Mouse (Mus musculus) neural tube, embryonic 15.5 days (tissue): ENCODE measurements around the gene Itgb7. TPM values are rescaled to one million over a fixed set of nuclear protein-coding genes. Genes with fewer than 3 reads are reported as not detected.

Experiments used
- ATAC-seq: fragments of 200-750 bp; cut with Nextera tagmentation; 2 replicates; pipeline ENCODE4 v1.8.0; 2017; ENCODE audit warnings: mild to moderate bottlenecking, moderate TSS enrichment, moderate library complexity; ENCODE audit not compliant: low FRiP score
- H3K27ac ChIP-seq: fragments of 300-500 bp; sonication (generic); replicated peaks from 2 replicates; pipeline ENCODE4 v1.5.1; 2015; ENCODE audit warnings: mild to moderate bottlenecking, inconsistent platforms
- H3K27me3 ChIP-seq: fragments of 300-500 bp; sonication (generic); replicated peaks from 2 replicates; pipeline ENCODE4 v1.6.1; 2015; ENCODE audit warnings: inconsistent platforms
- H3K36me3 ChIP-seq: fragments of 300-500 bp; sonication (generic); 2 replicates; pipeline ENCODE4 v1.6.1; 2015; ENCODE audit warnings: inconsistent platforms
- H3K4me1 ChIP-seq: fragments of 300-500 bp; sonication (generic); 2 replicates; pipeline ENCODE4 v1.6.1; 2015; ENCODE audit warnings: inconsistent platforms
- H3K4me2 ChIP-seq: fragments of 300-500 bp; sonication (generic); 2 replicates; pipeline ENCODE4 v1.6.1; 2015; ENCODE audit warnings: inconsistent platforms, mild to moderate bottlenecking, moderate library complexity
- H3K4me3 ChIP-seq: fragments of 300-500 bp; sonication (generic); replicated peaks from 2 replicates; pipeline ENCODE4 v1.5.1; 2015; ENCODE audit warnings: mild to moderate bottlenecking, inconsistent platforms
- H3K9ac ChIP-seq: fragments of 300-500 bp; sonication (generic); replicated peaks from 2 replicates; pipeline ENCODE4 v1.6.1; 2015; ENCODE audit warnings: mild to moderate bottlenecking, inconsistent platforms
- H3K9me3 ChIP-seq: fragments of 300-500 bp; sonication (generic); replicated peaks from 2 replicates; pipeline ENCODE4 v1.6.1; 2016; ENCODE audit warnings: inconsistent platforms
- WGBS: fragments of 180-500 bp; shearing (Covaris S2); methylation state at CpG from one replicate; pipeline ENCODE4 v1.1.7; 2015; ENCODE audit warnings: mixed read lengths; 5-methylcytosine and 5-hydroxymethylcytosine counted together
- polyA plus RNA-seq: library from polyadenylated mRNA; unstranded; fragments of >200 nt; fragmentation: Nextera tagmentation; extraction: Ambion mirVana; gene quantifications from 2 replicates; pipeline ENCODE4 v1.2.1, GENCODE M21; 2015

Gene Itgb7
- polyA plus RNA-seq = 1.1 and 11.0 TPM in 2 replicates

GRCm38 (mm10) chr15:102231748-102232147 lies at the start of gene Itgb7:
Itgb7 (minus strand) TSS chr15:102231944.
- no peak for ATAC-seq
- Histone ChIP-seq H3K4me2 (no peak within 1 kb of the TSS), H3K36me3 (0 out of 2 replicates have a peak, but pooled peaks cover 5% of the 10 kb centered on the region), H3K27ac (no peak within 1 kb of the TSS), H3K4me3 (no peak within 1 kb of the TSS), H3K9me3 (no peaks in the 10 kb centered on the region), H3K4me1 (no peaks in the 10 kb centered on the region), H3K9ac (no peak within 1 kb of the TSS), H3K27me3 (no peaks in the 10 kb centered on the region)
- WGBS = 66% methylated on average over 6 of the region's 6 CpGs

GRCm38 (mm10) chr15:102280623-102281022 lies 48.9 kb upstream of the Itgb7 start:
- 96% methylated on average over 19 of the region's 19 CpGs for WGBS
- H3K9ac ChIP-seq = peak overlapping the region; percentile 79; the same call in 1 of the 2 replicates
- no peak overlapping the region for H3K27ac ChIP-seq
- H3K4me2 ChIP-seq = peak overlapping the region; percentile 95
- no peak for ATAC-seq
- H3K9me3 ChIP-seq = no peaks in the 10 kb centered on the region
- H3K4me3 ChIP-seq = peak overlapping the region; percentile 79
- H3K36me3 ChIP-seq = peaks cover 21% of the 10 kb centered on the region
- no peaks in the 10 kb centered on the region for H3K27me3 ChIP-seq
- peaks cover 26% of the 10 kb centered on the region for H3K4me1 ChIP-seq

GRCm38 (mm10) chr15:102279783-102280520 lies 48.2 kb upstream of the Itgb7 start:
- peak overlapping the region; percentile 79 for H3K4me3 ChIP-seq
- H3K4me2 ChIP-seq = peak overlapping the region; percentile 95
- H3K9ac ChIP-seq = peak overlapping the region; percentile 79
- ATAC-seq = peak; percentile 53
- peaks cover 21% of the 10 kb centered on the region for H3K36me3 ChIP-seq
- H3K4me1 ChIP-seq = peaks cover 26% of the 10 kb centered on the region
- H3K27ac ChIP-seq = peak overlapping the region; percentile 90
- H3K27me3 ChIP-seq = no peaks in the 10 kb centered on the region
- no peaks in the 10 kb centered on the region for H3K9me3 ChIP-seq
- 29% methylated on average over 13 of the region's 13 CpGs for WGBS

GRCm38 (mm10) chr15:102279092-102279782 lies 47.5 kb upstream of the Itgb7 start, which contains the start of gene Mfsd5:
Mfsd5 (plus strand) TSS chr15:102279454.
- Histone ChIP-seq H3K27me3 (no peaks in the 10 kb centered on the region), H3K4me1 (peaks cover 26% of the 10 kb centered on the region), H3K9me3 (no peaks in the 10 kb centered on the region), H3K4me2 (peak within 1 kb of the TSS; percentile 95), H3K4me3 (peak within 1 kb of the TSS; percentile 79), H3K36me3 (peaks cover 21% of the 10 kb centered on the region), H3K9ac (peak within 1 kb of the TSS; percentile 79), H3K27ac (peak within 1 kb of the TSS; percentile 90)
- WGBS = under 1% methylated on average over 64 of the region's 65 CpGs
- peak; percentile 95 for ATAC-seq

GRCm38 (mm10) chr15:102278726-102279091 lies 47.0 kb upstream of the Itgb7 start:
- Histone ChIP-seq H3K27me3 (no peaks in the 10 kb centered on the region), H3K27ac (peak overlapping the region; percentile 90), H3K4me3 (peak overlapping the region; percentile 79), H3K4me2 (peak overlapping the region; percentile 95), H3K36me3 (peaks cover 21% of the 10 kb centered on the region), H3K9ac (peak overlapping the region; percentile 62), H3K9me3 (no peaks in the 10 kb centered on the region), H3K4me1 (peaks cover 26% of the 10 kb centered on the region)
- 33% methylated on average over 7 of the region's 7 CpGs for WGBS
- no peak for ATAC-seq

GRCm38 (mm10) chr15:102273982-102274716 lies 42.4 kb upstream of the Itgb7 start:
- no peak overlapping the region for H3K4me3 ChIP-seq

GRCm38 (mm10) chr15:102271441-102271840 lies 39.7 kb upstream of the Itgb7 start:
- H3K36me3 ChIP-seq = no peaks in the 10 kb centered on the region
- no peak for ATAC-seq
- no peak overlapping the region for H3K4me3 ChIP-seq
- no peaks in the 10 kb centered on the region for H3K9me3 ChIP-seq
- no peak overlapping the region for H3K27ac ChIP-seq
- H3K27me3 ChIP-seq = peaks cover 16% of the 10 kb centered on the region
- 32% methylated on average over 3 of the region's 3 CpGs for WGBS
- H3K4me2 ChIP-seq = no peak overlapping the region
- no peak overlapping the region for H3K9ac ChIP-seq
- H3K4me1 ChIP-seq = peaks cover 5% of the 10 kb centered on the region; the same call in 1 of the 2 replicates

More at GRCm38 (mm10) chr15:102273982-102274716, 42.4 kb upstream of the Itgb7 start:
- no peak overlapping the region for H3K27ac ChIP-seq
- H3K36me3 ChIP-seq = no peaks in the 10 kb centered on the region
- 80% methylated on average over 6 of the region's 6 CpGs for whole genome bisulfite sequencing
- H3K9me3 ChIP-seq = no peaks in the 10 kb centered on the region
- ATAC-seq = no peak
- H3K4me1 ChIP-seq = peaks cover 10% of the 10 kb centered on the region
- H3K9ac ChIP-seq = no peak overlapping the region
- H3K4me2 ChIP-seq = no peak overlapping the region
- peaks cover 16% of the 10 kb centered on the region for H3K27me3 ChIP-seq

GRCm38 (mm10) chr15:102270274-102270960 lies 38.7 kb upstream of the Itgb7 start, which contains the start of gene Gm9918:
Gm9918 (plus strand) TSS chr15:102270563.
- Histone ChIP-seq H3K27ac (no peak within 1 kb of the TSS), H3K4me1 (peaks cover 5% of the 10 kb centered on the region; the same call in 1 of the 2 replicates), H3K4me2 (peak within 1 kb of the TSS; percentile 33), H3K4me3 (no peak within 1 kb of the TSS), H3K27me3 (peaks cover 16% of the 10 kb centered on the region), H3K9ac (no peak within 1 kb of the TSS; the same call in 1 of the 2 replicates), H3K9me3 (no peaks in the 10 kb centered on the region), H3K36me3 (no peaks in the 10 kb centered on the region)
- WGBS = 14% methylated on average over 21 of the region's 21 CpGs
- no peak for ATAC-seq

- Histone ChIP-seq H3K9me3 (no peaks in the 10 kb centered on the region), H3K36me3 (no peaks in the 10 kb centered on the region), H3K4me2 (no peak overlapping the region), H3K27me3 (peaks cover 9% of the 10 kb centered on the region), H3K27ac (no peak overlapping the region), H3K4me1 (peaks cover 1% of the 10 kb centered on the region; the same call in 1 of the 2 replicates), H3K9ac (no peak overlapping the region), H3K4me3 (no peak overlapping the region)
- WGBS = 94% methylated on average over 5 of the region's 5 CpGs
- ATAC-seq = no peak
Observed at GRCm38 (mm10) chr15:102265548-102265947, 33.8 kb upstream of the Itgb7 start.

- no peaks in the 10 kb centered on the region for H3K36me3 ChIP-seq
- WGBS = 88% methylated on average over 2 of the region's 2 CpGs
- no peaks in the 10 kb centered on the region for H3K9me3 ChIP-seq
- peaks cover 9% of the 10 kb centered on the region for H3K4me1 ChIP-seq
- ATAC-seq = no peak
- no peak overlapping the region for H3K27ac ChIP-seq
- H3K27me3 ChIP-seq = peaks cover 12% of the 10 kb centered on the region
- H3K4me2 ChIP-seq = no peak overlapping the region
- no peak overlapping the region for H3K4me3 ChIP-seq
- H3K9ac ChIP-seq = no peak overlapping the region
Observed at GRCm38 (mm10) chr15:102263037-102263436, 31.3 kb upstream of the Itgb7 start.

- H3K36me3 ChIP-seq = no peaks in the 10 kb centered on the region
- H3K9ac ChIP-seq = no peak overlapping the region
- H3K27ac ChIP-seq = no peak overlapping the region
- no peak overlapping the region for H3K4me3 ChIP-seq
- H3K4me2 ChIP-seq = no peak overlapping the region
- H3K4me1 ChIP-seq = peaks cover 14% of the 10 kb centered on the region
- 64% methylated on average over 7 of the region's 7 CpGs for WGBS
- no peak for ATAC-seq
- no peaks in the 10 kb centered on the region for H3K9me3 ChIP-seq
- H3K27me3 ChIP-seq = peaks cover 15% of the 10 kb centered on the region
Observed at GRCm38 (mm10) chr15:102262582-102262981, 30.8 kb upstream of the Itgb7 start.
